Mouse (Mus musculus): ENCODE results near the gene Gm7579.

- TF ChIP-seq CTCF (IDR thresholded peaks at IDR 0.05; ENCODE audit: extremely low read depth, insufficient read depth, low read length) (peak; percentile 69), POLR2A (IDR thresholded peaks at IDR 0.05; ENCODE audit: extremely low read depth, insufficient read depth, low read length) (no peak)
Observed at GRCm38 (mm10) chr7:142249824-142250223, 38.2 kb downstream of the Gm7579 start.
